14 mouse cellular contexts compared by ENCODE assay signal in the genomic region with DNA sequence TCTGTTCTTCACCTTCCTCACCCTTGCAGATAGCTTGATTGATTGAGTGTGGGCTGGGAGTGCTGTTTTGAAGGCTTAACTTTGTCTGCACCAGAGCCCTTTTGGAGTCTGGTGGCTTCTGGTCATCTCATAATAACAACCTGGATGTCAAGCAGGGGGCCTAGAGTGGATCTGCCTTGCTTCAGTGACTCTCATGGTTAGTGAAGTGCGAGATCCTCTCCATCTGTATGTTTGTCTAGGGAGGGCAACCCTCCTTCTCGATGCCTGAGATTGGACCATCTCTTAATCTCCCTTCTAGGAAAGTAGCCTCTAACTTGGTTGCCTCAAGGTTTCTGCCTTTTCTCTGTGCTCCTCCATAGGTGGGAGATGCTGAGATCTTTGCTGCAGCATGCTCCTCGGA.
"Had no signal": no experiment of that assay in that cellular context is flagged by ENCODE, and none has a peak within 500 bp of the region (broad histone marks: within the 10 kb centered on the region; RNA-seq: fewer than 3 reads in every experiment).

No protein-coding gene starts in this region.

- H3K27me3 ChIP-seq: intestine, embryonic 15.5 days; liver, embryonic 13.5 days had no signal

- H3K9me3 ChIP-seq: intestine, embryonic 15.5 days had no signal

- H3K4me2 ChIP-seq: intestine, embryonic 15.5 days; liver, embryonic 13.5 days; midbrain, embryonic 11.5 days had no signal

- H3K4me1 ChIP-seq: intestine, embryonic 15.5 days; liver, embryonic 13.5 days had no signal

- ATAC-seq: intestine, embryonic 15.5 days had no signal

- H3K36me3 ChIP-seq: intestine, embryonic 15.5 days; liver, embryonic 13.5 days had no signal

- H3K4me3 ChIP-seq: intestine, embryonic 15.5 days; layer of hippocampus, adult 2 months; liver, embryonic 13.5 days had no signal

- DNase-seq: kidney, adult 2 months; kidney, postnatal 14 days; layer of hippocampus, adult 9-11 months; liver, embryonic 13.5 days; lung, postnatal 10 days; lung, postnatal 4 days; midbrain, embryonic 14.5 days; thymus, adult 2 months; thymus, postnatal 14 days; thymus, postnatal 4 days had no signal

- H3K9ac ChIP-seq: intestine, embryonic 15.5 days; liver, embryonic 13.5 days had no signal

- H3K27ac ChIP-seq: intestine, embryonic 15.5 days; layer of hippocampus, adult 2 months; liver, embryonic 13.5 days; stomach, postnatal 0 days had no signal
